Comparison of ENCODE assay signal across 8 mouse cellular contexts in genomic region chr7:139233714-139234113, GRCm38 (mm10). TPM values are rescaled to one million over a fixed set of nuclear protein-coding genes. Genes with fewer than 3 reads are reported as not detected.
A peak's percentile ranks its signal among the peaks of the same experiment; 100 is the strongest.
DNase-seq lines count a peak whose midpoint lies in the region; ATAC-seq lines count a peak whose summit lies in the region.

No protein-coding gene starts in this region.

- H3K4me3 ChIP-seq in hindbrain, embryonic 15.5 days = no peak overlapping the region

- H3K9me3 ChIP-seq in hindbrain, embryonic 15.5 days = no peaks in the 10 kb centered on the region

- H3K4me1 ChIP-seq in hindbrain, embryonic 15.5 days (replicated peaks) = peaks cover 17% of the 10 kb centered on the region

- peak; percentile 82 for DNase-seq in Muller cell, postnatal 12 days (ENCODE audit: inconsistent ontology term)
- peak; percentile 93 to 94 for DNase-seq in cerebellum, postnatal 14 days
- DNase-seq in frontal cortex, postnatal 36 days (ENCODE audit: low spot score in 2 of 2) = peak; percentile 87 to 89
- DNase-seq in left cerebral cortex, adult 11 months (ENCODE audit: low spot score) = peak; percentile 79
- peak; percentile 94 for DNase-seq in lung, postnatal 36 days
- peak; percentile 87 for DNase-seq in retina, postnatal 1 day
- peak; percentile 80 to 88 for DNase-seq in urinary bladder, adult 18-20 months (ENCODE audit: low spot score in 2 of 2)

- ATAC-seq in hindbrain, embryonic 15.5 days (ENCODE audit: low FRiP score, low read depth) = peak; percentile 91

- no peaks in the 10 kb centered on the region for H3K27me3 ChIP-seq in hindbrain, embryonic 15.5 days

- no peaks in the 10 kb centered on the region for H3K36me3 ChIP-seq in hindbrain, embryonic 15.5 days

- H3K9ac ChIP-seq in hindbrain, embryonic 15.5 days = no peak overlapping the region

- no peak overlapping the region for H3K27ac ChIP-seq in hindbrain, embryonic 15.5 days (replicated peaks)

- H3K4me2 ChIP-seq in hindbrain, embryonic 15.5 days = 0 out of 2 replicates have a peak overlapping the region, but pooled peaks have one; percentile 18

- 2% methylated on average over 7 of the region's 7 CpGs for WGBS in hindbrain, embryonic 15.5 days

RNA-seq across cellular contexts. Expression of gene Pwwp2b, which starts 14.6 kb away (rescaled TPM):
- polyA plus RNA-seq in hindbrain, embryonic 15.5 days (2015; fragmentation: Nextera tagmentation; extraction: Ambion mirVana) = 5.8 and 6.3 TPM in 2 replicates

RNA-seq across cellular contexts. Expression of gene Stk32c, which starts 20.6 kb away (rescaled TPM):
- 2.6 and 3.3 TPM in 2 replicates for polyA plus RNA-seq in hindbrain, embryonic 15.5 days (2015; fragmentation: Nextera tagmentation; extraction: Ambion mirVana)

RNA-seq across cellular contexts. Expression of gene Lrrc27, which starts 20.9 kb away (rescaled TPM):
- polyA plus RNA-seq in hindbrain, embryonic 15.5 days (2015; fragmentation: Nextera tagmentation; extraction: Ambion mirVana) = 3.9 and 8.0 TPM in 2 replicates
